Mouse (Mus musculus) thymus, postnatal 25 days (tissue): ENCODE results near the gene Pdgfc.

Experiments used
- DNase-seq: peaks from one replicate; pipeline ENCODE4 v3.0.0; 2022

Gene Pdgfc

GRCm38 (mm10) chr3:81160457-81161165, 124.4 kb downstream of the Pdgfc start:
- no peak for DNase-seq

- no peak for DNase-seq
Observed at GRCm38 (mm10) chr3:81162129-81162528, 125.9 kb downstream of the Pdgfc start.

GRCm38 (mm10) chr3:81164091-81164490, 127.9 kb downstream of the Pdgfc start:
- no peak for DNase-seq

- no peak for DNase-seq
Observed at GRCm38 (mm10) chr3:81170073-81170809, 134.0 kb downstream of the Pdgfc start.

- DNase-seq: no peak
Observed at GRCm38 (mm10) chr3:81174832-81175231, 138.6 kb downstream of the Pdgfc start.

DNA sequence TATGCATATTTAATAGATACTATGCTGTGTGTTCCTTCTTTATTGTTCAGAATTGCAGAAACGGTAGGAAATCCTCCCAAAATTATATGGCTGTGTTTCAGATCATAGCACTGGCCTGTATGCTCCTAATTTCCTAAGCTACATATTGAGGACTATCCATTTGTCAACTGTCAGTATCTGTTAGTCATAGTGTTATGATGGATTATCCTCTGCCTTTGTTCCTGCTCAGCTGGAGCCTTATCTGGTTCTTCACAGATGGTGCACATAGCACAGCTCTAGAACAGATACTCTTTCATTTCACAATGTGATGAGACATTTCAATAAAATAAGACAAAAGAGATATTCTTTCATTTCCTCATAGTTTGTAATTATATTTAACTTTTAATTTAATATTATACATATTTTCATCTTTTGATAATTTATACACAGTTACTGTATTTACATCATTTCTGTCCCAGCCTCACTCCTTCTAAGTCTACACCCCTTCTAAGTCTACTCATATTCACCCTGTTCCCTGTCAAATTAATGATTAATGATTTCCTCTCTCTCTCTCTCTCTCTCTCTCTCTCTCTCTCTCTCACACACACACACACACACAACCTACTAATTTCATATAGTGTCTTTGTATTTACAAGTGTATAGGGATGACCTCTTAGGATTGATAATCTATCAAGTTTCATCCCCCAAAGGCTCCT, 145.2 kb downstream of the Pdgfc start:
- no peak for DNase-seq

DNA sequence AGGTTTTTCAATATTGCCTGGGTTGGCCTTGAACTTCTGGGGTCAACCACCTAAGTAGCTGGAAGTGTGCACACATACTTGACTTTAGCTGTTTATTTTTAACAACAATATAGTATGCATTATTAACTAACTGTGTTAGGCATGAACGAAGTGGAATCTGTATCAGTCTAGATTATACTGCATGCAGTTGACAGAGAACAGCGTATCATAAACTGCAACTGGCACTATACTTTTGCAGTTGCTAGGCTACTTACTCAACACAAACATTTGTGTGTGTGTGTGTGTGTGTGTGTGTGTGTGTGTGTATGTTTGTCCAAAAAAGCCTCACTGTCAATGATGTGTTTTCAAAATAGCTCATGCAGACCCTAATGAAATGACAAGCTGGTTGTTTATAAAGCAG, 160.7 kb downstream of the Pdgfc start:
- no peak for DNase-seq

GRCm38 (mm10) chr3:81197644-81198043, 161.4 kb downstream of the Pdgfc start:
- DNase-seq: no peak

GRCm38 (mm10) chr3:81200647-81201046, 164.4 kb downstream of the Pdgfc start:
- no peak for DNase-seq

- DNase-seq: no peak
Observed at GRCm38 (mm10) chr3:81205201-81205600, 169.0 kb downstream of the Pdgfc start.

- no peak for DNase-seq
Observed at GRCm38 (mm10) chr3:81208246-81208645, 172.0 kb downstream of the Pdgfc start.

DNA sequence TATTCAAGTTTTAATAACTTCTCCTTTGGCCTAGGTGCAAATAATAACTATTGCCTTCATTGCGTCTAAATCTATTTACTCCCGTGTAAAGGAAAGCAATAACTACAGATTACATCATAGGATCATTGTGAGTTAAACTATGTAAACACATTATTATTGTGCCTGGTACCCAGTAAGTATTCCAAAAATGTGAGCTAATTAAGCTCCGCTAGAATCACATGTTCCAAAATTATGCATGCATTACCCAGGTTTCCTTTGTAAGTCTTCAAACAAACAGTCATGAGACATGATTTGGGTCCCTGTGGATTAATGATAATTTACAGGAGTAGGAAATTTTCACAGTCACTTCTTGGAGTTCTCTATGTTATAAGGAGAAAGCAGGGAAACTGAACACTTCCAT, 174.9 kb downstream of the Pdgfc start:
- no peak for DNase-seq

GRCm38 (mm10) chr3:81211666-81212065, 175.4 kb downstream of the Pdgfc start:
- DNase-seq: no peak

DNA sequence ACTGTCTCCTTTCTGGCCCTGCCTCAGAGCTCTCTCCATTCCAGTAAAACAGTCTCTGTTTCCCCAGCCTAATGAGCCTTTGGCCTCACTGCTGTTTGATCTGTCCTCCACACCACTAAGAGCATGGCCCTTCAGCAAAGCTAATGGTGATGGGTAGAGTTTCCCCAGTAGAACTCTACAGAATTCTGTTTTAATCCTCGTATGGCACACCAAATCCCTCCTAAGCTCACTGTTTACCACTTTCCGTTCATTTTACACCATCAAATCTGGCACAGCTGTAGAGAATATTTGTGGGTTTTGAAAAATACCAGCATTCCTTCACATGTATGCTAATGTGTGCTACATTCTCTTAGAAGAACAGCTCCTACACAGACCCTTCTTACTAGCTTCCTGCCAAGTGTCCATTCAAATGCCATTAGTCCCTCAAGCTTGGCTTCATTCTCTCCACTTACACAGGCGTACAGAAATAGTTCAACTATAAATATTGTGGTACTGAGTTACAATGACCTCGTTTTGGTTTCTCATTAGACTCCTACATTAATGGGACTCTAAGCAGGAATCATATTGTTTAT, 179.4 kb downstream of the Pdgfc start:
- no peak for DNase-seq

GRCm38 (mm10) chr3:81221682-81222081, 185.5 kb downstream of the Pdgfc start:
- no peak for DNase-seq

DNA sequence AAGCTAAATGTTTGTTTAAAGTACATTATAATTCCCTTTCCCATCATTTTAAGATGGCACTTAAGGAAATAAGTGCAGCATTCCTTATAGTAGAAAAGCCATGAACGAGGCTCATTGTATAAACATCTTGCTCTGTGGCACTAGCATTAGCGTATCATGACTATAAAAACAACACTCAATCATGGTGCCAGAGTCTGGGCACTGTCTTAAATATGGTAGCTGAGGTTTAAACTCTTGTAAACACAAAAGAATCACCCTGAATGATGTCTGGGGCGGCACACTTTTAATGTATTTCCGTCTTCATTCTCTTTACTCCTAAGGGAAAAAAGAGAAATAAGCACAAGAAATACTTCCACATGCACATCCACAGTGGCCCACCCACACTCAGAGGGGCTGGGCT, 192.1 kb downstream of the Pdgfc start:
- DNase-seq: no peak

GRCm38 (mm10) chr3:81242697-81243590, 206.7 kb downstream of the Pdgfc start:
- no peak for DNase-seq

- no peak for DNase-seq
Observed at GRCm38 (mm10) chr3:81243591-81243990, 207.4 kb downstream of the Pdgfc start.

GRCm38 (mm10) chr3:81262801-81263200, 226.6 kb downstream of the Pdgfc start:
- no peak for DNase-seq
